Mouse (Mus musculus) neural tube, embryonic 14.5 days (tissue): ENCODE results near the gene Cpa1. TPM values are rescaled to one million over a fixed set of nuclear protein-coding genes. Genes with fewer than 3 reads are reported as not detected.
A peak's percentile ranks its signal among the peaks of the same experiment; 100 is the strongest.

ENCODE experiments used
- ATAC-seq: fragments of 200-750 bp; cut with Nextera tagmentation; 2 replicates; pipeline ENCODE4 v1.8.0; 2017; ENCODE audit warnings: low read depth, mild to moderate bottlenecking, moderate TSS enrichment, moderate library complexity
- H3K27ac ChIP-seq: fragments of 300-500 bp; sonication (generic); 2 replicates; pipeline ENCODE4 v1.5.1; 2014; ENCODE audit warnings: low read depth, mild to moderate bottlenecking, control low read depth, low read length, moderate library complexity, mixed read lengths
- H3K27me3 ChIP-seq: fragments of 300-500 bp; sonication (generic); 2 replicates; pipeline ENCODE4 v1.6.1; 2014; ENCODE audit warnings: low read length; ENCODE audit not compliant: control insufficient read depth, insufficient read depth
- H3K36me3 ChIP-seq: fragments of 300-500 bp; sonication (generic); 2 replicates; pipeline ENCODE4 v1.6.1; 2014; ENCODE audit warnings: low read length, mixed read lengths; ENCODE audit not compliant: control insufficient read depth, insufficient read depth
- H3K4me1 ChIP-seq: fragments of 300-500 bp; sonication (generic); 2 replicates; pipeline ENCODE4 v1.6.1; 2014; ENCODE audit warnings: low read length; ENCODE audit not compliant: control insufficient read depth, insufficient read depth
- H3K4me2 ChIP-seq: fragments of 300-500 bp; sonication (generic); 2 replicates; pipeline ENCODE4 v1.6.1; 2014; ENCODE audit warnings: mild to moderate bottlenecking, low read depth, low read length, control low read depth
- H3K4me3 ChIP-seq: fragments of 300-500 bp; sonication (generic); 2 replicates; pipeline ENCODE4 v1.5.1; 2014; ENCODE audit warnings: low read depth, low read length, control low read depth, mixed read lengths
- H3K9ac ChIP-seq: fragments of 300-500 bp; sonication (generic); replicated peaks from 2 replicates; pipeline ENCODE4 v1.6.1; 2014; ENCODE audit warnings: low read depth, mild to moderate bottlenecking, control low read depth, low read length, mixed read lengths
- H3K9me3 ChIP-seq: fragments of 300-500 bp; sonication (generic); 2 replicates; pipeline ENCODE4 v1.6.1; 2016; ENCODE audit warnings: low read length; ENCODE audit not compliant: control insufficient read depth
- WGBS: fragments of 180-500 bp; shearing (Covaris S2); extraction: QIAGEN DNeasy Blood & Tissue Kit; methylation state at CpG from one replicate; pipeline ENCODE4 v1.1.7; 2014; 5-methylcytosine and 5-hydroxymethylcytosine counted together
- polyA plus RNA-seq: library from polyadenylated mRNA; unstranded; fragments of >200 nt; fragmentation: Nextera tagmentation; extraction: Ambion mirVana; gene quantifications from 2 replicates; pipeline ENCODE4 v1.2.1, GENCODE M21; 2014

The Cpa1 gene
- polyA plus RNA-seq, 1 experiment from 2014 or later = 0.50 TPM

DNA sequence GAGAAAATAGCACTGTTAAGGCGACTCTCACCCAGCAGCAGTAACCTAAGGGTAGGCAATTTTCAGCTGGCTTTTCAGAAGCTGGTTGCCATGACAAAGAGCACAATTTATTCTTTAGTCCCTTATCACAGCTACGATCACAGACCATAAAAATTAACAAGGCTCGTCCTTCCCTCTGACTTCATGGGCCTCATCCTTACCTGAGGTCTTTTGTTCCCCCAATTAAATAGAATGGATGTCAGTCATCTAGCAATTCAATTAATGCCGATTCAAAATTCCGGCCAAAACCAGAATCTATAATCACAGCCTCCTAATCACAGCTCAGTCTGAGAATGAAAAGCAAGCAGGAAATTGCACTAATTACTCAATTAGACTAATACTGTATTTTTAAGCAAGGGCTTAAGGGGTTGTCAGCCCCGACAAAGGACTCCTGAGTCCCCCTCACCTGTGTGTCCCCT, 15.4 kb downstream of the Cpa1 start:
- 16% methylated on average over 6 of the region's 6 CpGs for WGBS
- ATAC-seq = 0 out of 2 replicates have a peak, but pooled peaks have one; percentile 38
- H3K9ac ChIP-seq = no peak overlapping the region

DNA sequence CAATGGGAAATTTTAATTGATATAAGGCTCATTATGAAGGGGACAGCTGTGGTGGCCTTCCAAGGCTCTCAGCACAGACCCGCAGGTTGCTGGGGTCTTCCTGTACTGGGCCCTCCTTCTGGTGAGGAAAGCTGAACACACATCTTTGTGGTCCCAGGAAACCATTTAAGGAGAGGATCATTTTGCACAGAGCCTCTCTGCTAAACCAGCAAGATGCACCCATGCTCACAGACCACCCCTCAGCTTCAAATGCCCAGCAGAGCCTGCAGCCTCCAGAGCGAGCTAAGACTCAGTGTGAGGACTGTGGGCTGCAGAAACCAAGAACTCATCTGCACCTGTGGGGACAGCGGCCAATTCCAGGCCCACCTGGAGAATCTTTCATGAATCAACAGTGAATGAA, 15.9 kb downstream of the Cpa1 start:
- H3K36me3 ChIP-seq = no peaks in the 10 kb centered on the region
- H3K4me2 ChIP-seq = no peak overlapping the region
- H3K27me3 ChIP-seq = no peaks in the 10 kb centered on the region
- WGBS = 58% methylated on average over 3 of the region's 3 CpGs
- H3K9me3 ChIP-seq = no peaks in the 10 kb centered on the region
- H3K9ac ChIP-seq = no peak overlapping the region
- peaks cover 26% of the 10 kb centered on the region for H3K4me1 ChIP-seq
- H3K4me3 ChIP-seq = no peak overlapping the region
- peak overlapping the region; percentile 49 for H3K27ac ChIP-seq
- no peak for ATAC-seq

More for the DNA sequence above, 15.4 kb downstream of the Cpa1 start:
- Histone ChIP-seq H3K27me3 (no peaks in the 10 kb centered on the region), H3K4me3 (no peak overlapping the region), H3K36me3 (no peaks in the 10 kb centered on the region), H3K27ac (peak overlapping the region; percentile 49), H3K4me1 (peaks cover 29% of the 10 kb centered on the region), H3K9me3 (no peaks in the 10 kb centered on the region), H3K4me2 (no peak overlapping the region)

DNA sequence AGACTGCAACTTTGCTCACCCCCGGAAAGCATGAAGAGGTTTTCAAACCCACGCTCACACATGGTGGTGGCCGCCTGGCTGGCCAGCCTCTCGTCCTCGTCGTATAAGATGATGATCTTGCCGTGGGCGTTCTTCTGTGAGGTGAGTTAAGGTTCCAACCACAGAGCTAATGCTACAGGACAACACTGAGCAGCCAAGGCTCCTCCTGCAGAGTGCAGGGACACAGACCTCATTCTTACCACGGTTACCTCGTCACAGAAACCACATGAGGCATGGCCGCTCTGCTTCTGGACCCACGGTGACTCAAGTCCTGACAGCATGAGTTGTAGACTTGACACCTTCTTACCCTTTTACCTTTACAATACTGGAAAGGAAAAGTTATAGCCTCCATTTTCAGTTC, 18.3 kb downstream of the Cpa1 start:
- Histone ChIP-seq H3K4me3 (no peak overlapping the region), H3K9me3 (no peaks in the 10 kb centered on the region), H3K27ac (no peak overlapping the region), H3K36me3 (no peaks in the 10 kb centered on the region), H3K4me1 (peaks cover 26% of the 10 kb centered on the region), H3K4me2 (no peak overlapping the region), H3K9ac (no peak overlapping the region), H3K27me3 (no peaks in the 10 kb centered on the region)
- no peak for ATAC-seq
- WGBS = 74% methylated on average over 12 of the region's 12 CpGs

DNA sequence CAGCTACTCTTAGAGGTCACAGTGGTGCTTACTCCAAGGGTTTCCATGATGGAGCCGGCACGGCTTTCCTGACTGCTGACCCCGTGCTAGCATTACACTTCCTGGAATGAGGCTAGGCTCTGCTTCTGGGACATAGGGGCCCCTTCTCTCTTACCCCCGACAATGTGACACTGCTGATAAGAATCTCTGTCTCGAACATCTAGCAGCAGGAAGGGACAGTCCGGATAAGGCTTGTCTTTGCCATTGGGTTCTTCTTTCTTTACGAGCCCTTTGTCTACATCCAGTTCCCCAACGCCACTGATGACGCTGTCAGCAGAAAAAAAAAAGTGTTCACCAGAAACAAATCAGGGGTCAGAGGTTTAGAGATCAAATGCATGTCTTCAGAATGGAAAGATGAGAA, 19.6 kb downstream of the Cpa1 start:
- 76% methylated on average over 9 of the region's 9 CpGs for WGBS
- ATAC-seq = no peak
- H3K4me2 ChIP-seq = no peak overlapping the region
- no peak overlapping the region for H3K27ac ChIP-seq
- H3K27me3 ChIP-seq = no peaks in the 10 kb centered on the region
- H3K4me1 ChIP-seq = peaks cover 20% of the 10 kb centered on the region
- H3K9ac ChIP-seq = no peak overlapping the region
- no peaks in the 10 kb centered on the region for H3K36me3 ChIP-seq
- no peak overlapping the region for H3K4me3 ChIP-seq
- H3K9me3 ChIP-seq = no peaks in the 10 kb centered on the region

DNA sequence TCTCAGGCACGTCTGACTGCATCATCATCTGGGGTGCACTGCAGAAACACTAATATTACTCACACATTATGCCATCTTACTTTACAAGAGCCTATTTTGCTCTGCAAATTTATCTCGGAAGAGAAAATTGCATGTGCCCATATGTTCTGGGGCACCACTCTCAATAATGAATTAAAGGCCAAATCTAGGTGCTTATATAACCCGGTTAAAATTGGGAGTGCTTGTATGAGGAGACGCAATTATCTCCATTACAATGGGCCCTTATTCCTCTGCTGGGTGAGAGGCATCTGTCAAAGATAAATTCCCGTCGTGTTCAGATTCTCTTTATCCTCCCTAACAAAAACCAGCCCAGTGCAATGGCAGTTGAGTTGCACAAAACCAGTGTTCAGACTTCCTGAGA, 25.8 kb downstream of the Cpa1 start:
- Histone ChIP-seq H3K36me3 (no peaks in the 10 kb centered on the region), H3K4me1 (peaks cover 8% of the 10 kb centered on the region; the same call in 1 of the 2 replicates), H3K4me2 (no peak overlapping the region), H3K27ac (0 out of 2 replicates have a peak overlapping the region, but pooled peaks have one; percentile 3), H3K27me3 (no peaks in the 10 kb centered on the region), H3K9ac (no peak overlapping the region), H3K9me3 (no peaks in the 10 kb centered on the region), H3K4me3 (no peak overlapping the region)
- ATAC-seq = no peak
- WGBS = 24% methylated on average over 6 of the region's 6 CpGs

DNA sequence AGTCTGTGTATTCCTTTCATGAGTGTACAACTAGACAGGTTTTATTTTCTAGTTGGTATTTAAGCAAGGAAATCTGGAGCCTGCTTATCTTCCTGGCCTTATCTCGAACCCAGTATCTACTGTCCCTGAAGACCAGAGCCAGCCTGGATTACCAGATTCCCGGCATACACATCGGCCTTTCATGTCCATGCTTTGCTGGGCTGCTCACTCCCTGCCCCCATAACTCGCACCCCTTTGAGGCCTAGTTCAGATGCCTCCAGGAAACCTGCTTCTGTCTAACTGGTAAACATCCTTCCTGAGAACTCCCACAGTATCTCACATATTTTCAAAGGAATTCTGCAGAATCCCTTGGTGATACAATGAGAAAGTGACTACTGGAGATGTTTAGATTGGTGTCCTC, 26.3 kb downstream of the Cpa1 start:
- ATAC-seq = no peak
- peaks cover 8% of the 10 kb centered on the region; the same call in 1 of the 2 replicates for H3K4me1 ChIP-seq
- no peak overlapping the region for H3K4me3 ChIP-seq
- no peak overlapping the region for H3K4me2 ChIP-seq
- WGBS = 54% methylated on average over 4 of the region's 4 CpGs
- H3K9ac ChIP-seq = no peak overlapping the region
- 0 out of 2 replicates have a peak overlapping the region, but pooled peaks have one; percentile 7 for H3K27ac ChIP-seq
- H3K36me3 ChIP-seq = no peaks in the 10 kb centered on the region
- no peaks in the 10 kb centered on the region for H3K9me3 ChIP-seq
- no peaks in the 10 kb centered on the region for H3K27me3 ChIP-seq

DNA sequence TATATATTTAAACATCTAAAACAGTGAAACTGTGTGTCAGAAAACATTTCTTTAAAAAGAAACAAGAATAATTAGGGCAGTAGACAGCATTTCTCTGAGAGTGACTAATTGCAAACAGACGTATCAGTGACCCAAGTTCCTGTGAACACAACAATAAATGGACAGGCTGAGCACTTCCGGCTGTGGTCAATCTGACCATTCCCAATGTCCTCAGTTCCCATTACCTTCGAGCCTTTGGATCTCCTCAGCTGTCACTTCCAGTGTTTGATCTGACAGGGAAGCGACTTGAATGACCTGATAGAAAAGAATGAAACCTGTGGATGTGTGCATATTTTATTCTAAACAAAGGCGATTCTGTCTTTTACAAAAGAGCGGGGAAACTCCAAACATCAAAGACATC, 27.0 kb downstream of the Cpa1 start:
- Histone ChIP-seq H3K36me3 (no peaks in the 10 kb centered on the region), H3K4me1 (peaks cover 8% of the 10 kb centered on the region; the same call in 1 of the 2 replicates), H3K4me3 (no peak overlapping the region), H3K27ac (no peak overlapping the region), H3K9me3 (no peaks in the 10 kb centered on the region), H3K9ac (no peak overlapping the region), H3K4me2 (no peak overlapping the region), H3K27me3 (no peaks in the 10 kb centered on the region)
- 47% methylated on average over 6 of the region's 6 CpGs for WGBS
- ATAC-seq = no peak

DNA sequence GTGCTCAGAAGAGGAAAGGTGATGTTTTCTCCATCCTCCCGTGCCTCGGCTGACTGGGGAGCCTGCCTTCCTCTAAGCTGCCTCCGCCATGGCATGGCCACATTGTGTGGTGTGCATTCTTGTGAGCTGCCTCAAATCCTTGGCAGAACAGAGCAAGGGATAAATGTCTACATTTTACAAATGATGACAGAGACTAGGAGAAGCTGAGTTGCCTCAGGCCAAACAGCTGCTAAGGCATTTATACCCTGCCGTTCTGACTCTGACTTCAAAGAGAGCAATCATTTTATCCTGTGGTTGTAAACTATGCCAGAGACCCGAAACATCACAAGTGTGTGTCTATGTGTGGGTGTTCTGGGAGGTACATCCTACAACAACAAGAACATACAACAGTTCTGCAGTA, 28.6 kb downstream of the Cpa1 start:
- Histone ChIP-seq H3K9ac (no peak overlapping the region), H3K36me3 (no peaks in the 10 kb centered on the region), H3K27me3 (no peaks in the 10 kb centered on the region), H3K9me3 (no peaks in the 10 kb centered on the region), H3K4me3 (no peak overlapping the region), H3K27ac (no peak overlapping the region), H3K4me1 (peaks cover 8% of the 10 kb centered on the region; the same call in 1 of the 2 replicates), H3K4me2 (no peak overlapping the region)
- WGBS = 38% methylated on average over 5 of the region's 5 CpGs
- no peak for ATAC-seq

DNA sequence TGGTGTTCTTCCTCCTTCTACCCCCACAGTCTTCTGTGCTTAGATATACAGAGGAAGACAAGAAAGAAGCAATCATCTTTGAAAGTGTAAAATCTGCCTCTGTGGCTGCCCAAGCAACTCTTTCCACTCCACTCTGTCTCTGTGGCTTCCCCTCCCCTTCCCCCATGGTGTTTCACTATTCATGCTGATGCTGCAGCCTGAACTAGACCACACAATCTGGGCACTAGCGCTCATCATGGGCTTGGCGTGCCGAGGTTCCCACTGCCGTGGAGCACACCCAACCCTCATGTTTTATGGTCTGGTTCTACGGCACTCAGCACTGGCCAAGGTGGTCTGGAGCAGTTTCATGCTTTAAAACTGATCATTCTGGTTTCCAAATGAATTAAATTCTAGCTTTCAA, 32.7 kb downstream of the Cpa1 start:
- Histone ChIP-seq H3K9ac (no peak overlapping the region), H3K4me3 (no peak overlapping the region), H3K4me1 (peaks cover 23% of the 10 kb centered on the region), H3K27me3 (no peaks in the 10 kb centered on the region), H3K36me3 (no peaks in the 10 kb centered on the region), H3K27ac (no peak overlapping the region), H3K4me2 (no peak overlapping the region), H3K9me3 (no peaks in the 10 kb centered on the region)
- no peak for ATAC-seq
- 67% methylated on average over 5 of the region's 5 CpGs for WGBS
